Mouse (Mus musculus) adipocyte (in vitro differentiated cells): ENCODE data around the gene Pcsk6.
A peak's percentile ranks its signal among the peaks of the same experiment; 100 is the strongest.

Experiments used
- DNase-seq: peaks from one replicate; pipeline ENCODE4 v3.0.0-alpha.2; 2016; ENCODE audit warnings: low spot score

Gene Pcsk6

GRCm38 (mm10) chr7:66001035-66001754, 139.7 kb downstream of the Pcsk6 start:
- no peak for DNase-seq

DNA sequence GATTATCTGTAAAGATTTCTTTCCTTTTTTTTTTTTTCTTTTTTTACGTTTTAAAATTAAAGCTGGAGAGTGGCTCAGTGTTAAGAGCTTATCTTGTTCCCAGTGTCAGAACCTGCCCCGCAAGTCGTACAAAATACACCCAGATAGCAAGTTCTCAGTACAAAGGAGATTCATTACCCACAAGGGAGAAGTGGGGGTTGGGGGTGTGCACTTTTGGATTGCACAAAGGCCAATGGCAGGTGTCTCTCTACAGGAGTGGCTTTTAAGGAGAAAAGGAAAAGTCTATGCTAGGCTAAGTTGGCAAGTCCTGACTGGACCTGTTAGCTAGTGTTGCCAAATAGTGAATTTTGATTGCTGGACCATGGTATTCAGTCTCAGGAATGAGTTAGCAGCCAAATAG, 140.3 kb downstream of the Pcsk6 start:
- DNase-seq, result no peak

- DNase-seq, result no peak
Measured at GRCm38 (mm10) chr7:66003447-66003846, 141.9 kb downstream of the Pcsk6 start.

DNA sequence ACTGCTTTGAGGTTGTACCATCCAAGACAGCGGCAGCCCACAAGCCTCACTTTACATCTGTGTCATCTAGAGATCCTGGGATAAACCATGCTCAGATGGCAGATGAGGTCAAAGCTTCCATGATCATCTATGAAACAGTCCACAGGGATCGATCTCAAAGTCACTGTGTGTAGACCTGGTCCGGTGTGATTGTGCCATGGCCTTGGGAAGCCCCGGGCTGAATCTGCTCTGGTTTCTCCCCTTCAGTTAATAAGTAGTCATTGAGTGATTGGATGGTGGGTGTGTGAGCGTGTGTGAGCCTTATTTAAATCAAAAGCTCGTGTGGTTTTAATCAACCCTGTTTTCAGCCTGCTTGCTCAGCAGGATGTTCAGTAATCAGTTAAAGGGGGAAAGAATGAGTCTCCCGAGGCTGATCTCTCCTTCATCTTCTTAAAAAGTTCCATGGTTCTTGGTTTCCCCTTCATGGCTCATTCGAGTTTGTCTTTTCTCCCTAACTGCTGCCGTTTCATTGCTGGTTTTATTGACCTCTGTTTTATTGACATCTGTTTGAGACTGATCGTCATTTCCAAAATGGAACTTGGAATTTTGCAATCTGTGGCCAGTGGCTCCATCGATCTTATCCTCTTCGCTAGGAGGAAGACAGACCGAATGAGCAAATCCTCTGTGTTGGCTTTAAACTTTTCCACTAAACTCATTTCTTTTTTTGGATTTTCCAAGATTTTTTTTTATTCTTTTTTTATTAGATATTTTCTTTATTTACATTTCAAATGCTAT, 142.5 kb downstream of the Pcsk6 start:
- DNase-seq, result no peak

- DNase-seq, result no peak
Measured at GRCm38 (mm10) chr7:66005066-66005465, 143.5 kb downstream of the Pcsk6 start.

GRCm38 (mm10) chr7:66008161-66008891, 146.8 kb downstream of the Pcsk6 start:
- no peak for DNase-seq

GRCm38 (mm10) chr7:66008892-66009273, 147.3 kb downstream of the Pcsk6 start:
- DNase-seq, result no peak

DNA sequence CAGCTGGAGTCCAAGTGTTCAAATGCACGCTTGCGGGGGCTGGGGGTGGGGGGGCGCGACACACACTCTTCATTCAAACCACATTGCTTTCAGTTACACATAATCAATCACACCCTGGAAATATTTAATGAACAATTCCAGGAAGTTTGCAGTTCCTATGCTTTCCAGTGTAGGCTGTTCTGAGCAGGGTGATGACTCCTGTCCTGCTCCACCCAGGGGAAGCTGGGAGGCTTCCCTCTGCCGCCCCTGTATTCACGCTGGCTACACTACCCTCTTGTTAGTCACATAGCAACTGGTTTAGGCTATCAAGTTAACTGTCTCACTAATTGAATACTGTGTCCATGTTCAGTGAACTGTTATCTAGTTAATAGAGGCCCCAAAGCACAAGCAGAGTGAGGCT, 149.0 kb downstream of the Pcsk6 start:
- DNase-seq, result no peak

- no peak for DNase-seq
Measured at GRCm38 (mm10) chr7:66027747-66028146, 166.2 kb downstream of the Pcsk6 start.

DNA sequence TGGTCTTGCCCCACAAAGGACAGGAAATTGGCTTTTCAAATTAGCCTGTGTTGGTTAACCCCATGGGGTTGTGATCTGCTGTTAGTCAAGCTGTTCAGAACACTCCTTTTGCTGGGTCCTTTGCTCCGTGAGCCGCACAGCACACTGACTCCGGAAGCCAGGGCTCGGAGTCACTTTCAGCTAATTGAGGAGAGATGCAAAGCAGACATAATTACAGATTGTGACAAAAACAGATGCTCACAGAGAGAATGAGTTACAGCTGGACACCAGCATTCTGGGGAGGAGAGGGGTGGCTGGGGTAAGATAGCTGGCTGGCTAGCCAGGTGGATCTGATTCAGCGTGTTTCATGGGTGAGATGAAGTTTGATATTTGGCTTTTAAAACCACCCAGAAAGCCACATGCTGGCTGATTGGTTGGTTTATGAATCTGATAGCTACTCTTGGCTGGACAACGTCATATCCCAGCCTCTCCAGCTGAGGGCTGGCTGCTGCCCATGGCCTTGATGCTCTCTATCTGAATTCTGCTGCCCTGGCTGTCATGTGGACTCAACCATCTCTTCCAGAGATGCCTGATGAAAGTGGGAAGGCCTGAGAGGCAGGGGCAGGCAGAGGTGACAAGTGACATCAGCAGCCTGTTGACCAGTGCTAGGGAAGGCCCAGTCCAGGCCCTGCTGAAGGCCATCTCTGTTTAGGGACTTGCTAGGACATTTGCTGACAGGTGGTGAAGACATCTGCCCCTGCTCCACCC, 167.4 kb downstream of the Pcsk6 start:
- no peak for DNase-seq

DNA sequence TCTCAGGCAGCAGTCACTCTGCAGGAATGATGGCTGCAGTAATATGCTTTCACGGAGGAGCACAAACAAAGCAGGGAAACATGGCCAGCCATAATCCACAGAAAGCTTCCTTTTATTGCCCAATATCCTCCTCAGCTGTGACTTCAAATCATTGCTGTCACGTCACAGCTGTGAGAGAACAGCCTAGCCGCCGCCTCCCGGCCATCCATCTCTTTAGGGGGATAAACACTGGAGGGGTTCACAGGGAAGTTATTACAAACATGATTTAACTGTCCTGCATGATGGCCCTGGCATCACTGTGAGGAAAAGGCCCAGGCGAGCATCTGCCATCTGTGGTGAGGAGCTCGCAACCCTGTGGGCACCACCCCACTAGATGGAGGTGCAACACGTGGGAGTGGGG, 175.3 kb downstream of the Pcsk6 start:
- DNase-seq, result no peak

- peak; percentile 13 for DNase-seq
Measured at GRCm38 (mm10) chr7:66038261-66038660, 176.7 kb downstream of the Pcsk6 start.

- no peak for DNase-seq
Measured at GRCm38 (mm10) chr7:66038730-66039129, 177.2 kb downstream of the Pcsk6 start.

DNA sequence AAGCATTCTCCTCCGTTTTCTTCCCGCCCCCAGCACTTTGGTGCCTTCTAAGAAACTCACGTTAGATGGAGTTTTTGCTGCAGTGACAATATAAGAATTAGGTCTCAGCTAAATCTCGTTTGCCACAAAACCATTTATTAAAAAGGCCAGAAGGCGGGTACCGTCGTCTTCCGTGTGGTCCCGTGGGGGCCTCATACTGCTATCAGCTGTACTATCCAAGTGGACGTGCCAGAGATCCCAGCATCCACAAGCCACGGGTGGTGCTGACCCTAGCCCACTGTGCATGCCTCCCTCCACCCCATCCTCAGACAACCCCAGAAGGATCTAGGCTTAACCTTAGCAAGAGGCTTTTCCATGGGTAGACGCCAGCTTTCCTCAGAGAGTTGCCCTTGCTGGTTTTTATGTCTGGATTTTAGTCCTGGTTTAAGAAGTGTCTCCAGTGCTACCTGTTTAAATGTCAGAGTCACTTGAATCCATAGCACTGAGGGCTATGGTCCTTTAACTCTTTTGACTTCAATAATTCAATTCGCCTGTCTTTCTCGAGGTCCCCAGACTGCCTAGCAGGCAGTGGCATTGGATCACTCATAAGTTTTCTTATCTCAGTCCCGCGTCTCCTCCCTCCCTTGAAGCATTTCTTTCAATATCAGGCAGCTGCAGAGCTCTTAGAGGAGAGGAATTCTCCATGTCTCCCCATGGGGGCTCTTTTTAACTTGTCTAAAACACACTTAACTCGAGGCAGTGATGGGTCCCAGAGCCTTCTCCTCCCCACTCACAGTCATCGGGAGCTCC, 178.7 kb downstream of the Pcsk6 start:
- no peak for DNase-seq

GRCm38 (mm10) chr7:66043552-66044459, 182.3 kb downstream of the Pcsk6 start, which contains the start of gene Gm45213:
Gm45213 (plus strand) TSS chr7:66043602.
- no peak for DNase-seq

GRCm38 (mm10) chr7:66044617-66045016, 183.1 kb downstream of the Pcsk6 start:
- DNase-seq, result no peak

- peak; percentile 29 for DNase-seq
Measured at GRCm38 (mm10) chr7:66046921-66047918, 185.7 kb downstream of the Pcsk6 start.

DNA sequence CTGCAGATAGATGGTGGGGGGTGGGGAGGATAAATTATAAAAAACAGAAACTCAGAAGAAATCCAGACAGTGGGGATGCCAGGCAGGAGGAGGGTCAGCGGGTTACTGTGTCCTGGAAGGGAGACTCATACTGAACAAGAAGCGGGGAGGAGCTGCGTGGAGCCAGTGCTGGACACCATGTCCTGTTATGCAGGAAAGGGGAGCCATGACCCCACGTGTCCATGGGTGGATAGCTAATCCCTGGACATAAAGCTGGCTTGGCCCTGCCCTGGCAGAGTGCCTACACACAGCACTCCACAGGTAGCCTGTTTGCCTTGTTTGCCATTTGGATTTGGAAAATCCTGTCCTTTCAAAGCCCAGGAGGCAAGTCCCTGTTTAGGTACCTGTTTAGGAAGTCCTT, 186.4 kb downstream of the Pcsk6 start:
- DNase-seq, result no peak
